Mouse (Mus musculus) bone marrow macrophage, adult 2 months (primary cell): ENCODE measurements around the gene Tbl1x.

Experiments
- CTCF ChIP-seq: IDR thresholded peaks from 2 replicates; pipeline ENCODE4 v1.5.1; 2012; ENCODE audit warnings: low read depth, mild to moderate bottlenecking, low read length, moderate library complexity
- POLR2A ChIP-seq: IDR thresholded peaks from 2 replicates; pipeline ENCODE4 v1.6.1; 2012; ENCODE audit warnings: mild to moderate bottlenecking, low read depth, low read length, borderline replicate concordance

- TF ChIP-seq CTCF (no peak), POLR2A (no peak)
These were observed at the start of gene Tbl1x for GRCm38 (mm10) chrX:77510371-77511300.
